Mouse (Mus musculus) heart, embryonic 16.5 days (tissue): ENCODE results near the gene Ccin. TPM values are rescaled to one million over a fixed set of nuclear protein-coding genes. Genes with fewer than 3 reads are reported as not detected.

Experiments
- ATAC-seq: fragments of 200-750 bp; cut with Nextera tagmentation; replicated peaks from 2 replicates; pipeline ENCODE4 v1.8.0; 2017; ENCODE audit warnings: moderate number of reproducible peaks; ENCODE audit not compliant: insufficient read depth, low FRiP score; ENCODE audit errors: extremely low read depth
- H3K27ac ChIP-seq: fragments of 300-500 bp; sonication (generic); 2 replicates; pipeline ENCODE4 v1.5.1; 2014; ENCODE audit warnings: mild to moderate bottlenecking, low read length, control low read depth, moderate library complexity
- H3K27me3 ChIP-seq: fragments of 300-500 bp; sonication (generic); 2 replicates; pipeline ENCODE4 v1.6.1; 2014; ENCODE audit warnings: low read length, mixed read lengths; ENCODE audit not compliant: control insufficient read depth, insufficient read depth
- H3K36me3 ChIP-seq: fragments of 300-500 bp; sonication (generic); 2 replicates; pipeline ENCODE4 v1.6.1; 2014; ENCODE audit not compliant: control insufficient read depth, insufficient read depth
- H3K4me1 ChIP-seq: fragments of 300-500 bp; sonication (generic); 2 replicates; pipeline ENCODE4 v1.6.1; 2014; ENCODE audit warnings: low read length, mixed read lengths; ENCODE audit not compliant: control insufficient read depth, insufficient read depth
- H3K4me2 ChIP-seq: fragments of 300-500 bp; sonication (generic); 2 replicates; pipeline ENCODE4 v1.6.1; 2014; ENCODE audit warnings: low read depth, mild to moderate bottlenecking, control low read depth, low read length
- H3K4me3 ChIP-seq: fragments of 300-500 bp; sonication (generic); 2 replicates; pipeline ENCODE4 v1.5.1; 2014; ENCODE audit warnings: mild to moderate bottlenecking, control low read depth, low read length
- H3K9ac ChIP-seq: fragments of 300-500 bp; sonication (generic); 2 replicates; pipeline ENCODE4 v1.6.1; 2014; ENCODE audit warnings: low read length, control low read depth
- H3K9me3 ChIP-seq: fragments of 300-500 bp; sonication (generic); replicated peaks from 2 replicates; pipeline ENCODE4 v1.6.1; 2016; ENCODE audit warnings: low read length; ENCODE audit not compliant: control insufficient read depth
- WGBS: fragments of 180-500 bp; shearing (Covaris S2); extraction: QIAGEN DNeasy Blood & Tissue Kit; methylation state at CpG from one replicate; pipeline ENCODE4 v1.1.7; 2014; 5-methylcytosine and 5-hydroxymethylcytosine counted together
- polyA plus RNA-seq: library from polyadenylated mRNA; unstranded; fragments of >200 nt; fragmentation: Nextera tagmentation; extraction: Ambion mirVana; gene quantifications from 2 replicates; pipeline ENCODE4 v1.2.1, GENCODE M21; 2015

The Ccin gene
- polyA plus RNA-seq, 1 experiment from 2014 or later: not detected

DNA sequence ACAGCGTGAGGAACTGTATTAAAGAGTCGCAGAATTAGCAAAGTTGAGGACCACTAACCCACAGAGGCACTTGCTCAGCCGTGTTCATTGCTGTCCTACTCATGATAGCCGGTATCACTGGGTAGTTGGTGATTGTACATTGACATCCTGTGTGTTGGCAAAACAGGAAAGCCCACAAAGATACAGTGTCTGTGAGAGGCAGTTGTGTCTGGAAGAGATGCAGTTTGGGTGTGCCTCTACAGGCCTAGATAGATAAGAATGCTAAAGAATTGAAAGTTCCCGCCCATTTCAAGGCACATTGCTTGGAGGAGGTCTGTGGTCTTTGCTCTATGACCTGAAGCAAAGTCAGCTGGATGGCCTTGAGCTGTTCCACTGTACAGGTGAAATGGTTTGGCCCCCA is 20.8 kb downstream of the Ccin start, which contains the start of gene Clta:
Clta (plus strand) TSS at position 327 of the 400 bp plus-strand sequence.
- Histone ChIP-seq H3K4me3 (no peak within 1 kb of the TSS), H3K27me3 (no peaks in the 10 kb centered on the region), H3K4me1 (no peaks in the 10 kb centered on the region), H3K4me2 (no peak within 1 kb of the TSS), H3K36me3 (no peaks in the 10 kb centered on the region), H3K27ac (no peak within 1 kb of the TSS), H3K9me3 (no peaks in the 10 kb centered on the region), H3K9ac (no peak within 1 kb of the TSS)
- ATAC-seq: no peak
- WGBS: 78% methylated on average over 5 of the region's 5 CpGs

DNA sequence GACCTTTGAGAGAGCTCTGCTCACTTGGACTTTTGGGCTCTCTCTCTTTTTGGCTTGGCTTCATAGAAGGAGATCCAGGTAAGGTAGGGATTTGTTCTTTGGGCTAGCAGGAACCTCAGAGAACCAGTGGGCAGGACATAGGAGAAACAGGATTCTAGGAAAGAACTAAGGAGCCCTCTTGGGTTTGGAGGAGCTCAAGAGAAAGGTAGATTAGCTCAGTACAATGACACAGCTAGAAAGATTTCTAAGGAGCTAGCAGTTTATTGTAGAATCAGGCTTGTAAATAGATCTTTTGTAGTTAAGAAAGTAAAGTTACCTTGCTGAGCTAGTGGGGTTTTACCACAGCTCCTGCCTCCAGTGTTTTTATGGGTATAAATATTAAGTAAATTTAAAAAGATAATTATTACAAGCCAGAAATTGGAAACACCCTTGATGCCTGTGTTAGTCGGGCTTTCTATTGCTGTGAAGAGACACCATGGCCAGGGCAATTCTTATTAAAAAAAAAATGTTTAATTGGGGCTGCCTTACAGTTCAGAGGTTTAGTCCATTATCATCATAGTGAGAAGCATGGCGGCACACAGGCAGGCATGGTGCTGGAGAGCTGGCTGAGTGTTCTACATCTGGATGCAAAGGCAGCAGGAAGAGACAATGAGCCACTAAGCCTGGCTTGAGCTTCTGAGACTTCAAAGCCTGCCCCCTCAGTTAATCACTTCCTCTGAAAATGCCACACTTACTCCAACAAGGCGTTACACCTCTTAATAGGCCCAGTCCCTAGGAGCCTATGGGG is 21.5 kb downstream of the Ccin start:
- H3K4me2 ChIP-seq: no peak overlapping the region
- 71% methylated on average over 3 of the region's 3 CpGs for WGBS
- H3K27ac ChIP-seq: no peak overlapping the region
- no peaks in the 10 kb centered on the region for H3K36me3 ChIP-seq
- H3K4me3 ChIP-seq: no peak overlapping the region
- no peaks in the 10 kb centered on the region for H3K4me1 ChIP-seq
- no peak overlapping the region for H3K9ac ChIP-seq
- H3K27me3 ChIP-seq: no peaks in the 10 kb centered on the region
- no peaks in the 10 kb centered on the region for H3K9me3 ChIP-seq
- no peak for ATAC-seq

- Histone ChIP-seq H3K36me3 (no peaks in the 10 kb centered on the region), H3K4me3 (no peak overlapping the region), H3K4me2 (no peak overlapping the region), H3K27ac (no peak overlapping the region), H3K27me3 (no peaks in the 10 kb centered on the region), H3K4me1 (peaks cover 16% of the 10 kb centered on the region), H3K9ac (no peak overlapping the region), H3K9me3 (no peaks in the 10 kb centered on the region)
- WGBS: 96% methylated on average over 1 of the region's 1 CpGs
- no peak for ATAC-seq
Observed at GRCm38 (mm10) chr4:44010176-44010575, 26.9 kb downstream of the Ccin start.

DNA sequence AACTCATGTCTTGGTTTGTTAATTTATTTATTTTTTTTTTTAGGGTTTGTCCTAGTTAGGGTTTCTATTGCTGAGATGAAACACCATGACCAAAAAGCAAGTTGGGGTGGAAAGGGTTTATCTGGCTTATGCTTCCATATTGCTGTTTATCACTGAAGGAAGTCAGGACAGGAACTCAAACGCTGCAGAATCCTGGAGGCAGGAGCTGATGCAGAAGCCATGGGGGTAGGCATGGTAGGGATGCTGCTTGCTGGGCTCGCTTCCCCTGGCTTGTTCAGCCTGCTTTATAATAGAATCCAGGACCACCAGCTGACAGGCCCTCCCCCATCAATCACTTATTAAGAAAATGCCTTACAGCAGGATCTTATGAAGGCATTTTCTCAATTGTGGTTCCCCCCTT is 27.6 kb downstream of the Ccin start:
- ATAC-seq: no peak
- Histone ChIP-seq H3K4me1 (peaks cover 18% of the 10 kb centered on the region), H3K9ac (no peak overlapping the region), H3K9me3 (no peaks in the 10 kb centered on the region), H3K4me3 (no peak overlapping the region), H3K4me2 (no peak overlapping the region), H3K36me3 (no peaks in the 10 kb centered on the region), H3K27ac (no peak overlapping the region), H3K27me3 (no peaks in the 10 kb centered on the region)
- WGBS: 50% methylated on average over 2 of the region's 2 CpGs

- Histone ChIP-seq H3K36me3 (no peaks in the 10 kb centered on the region), H3K4me1 (peaks cover 18% of the 10 kb centered on the region), H3K4me3 (peak overlapping the region; percentile 88), H3K9ac (peak overlapping the region; percentile 71), H3K9me3 (no peaks in the 10 kb centered on the region), H3K4me2 (peak overlapping the region; percentile 89), H3K27ac (peak overlapping the region; percentile 78), H3K27me3 (no peaks in the 10 kb centered on the region)
- 85% methylated on average over 3 of the region's 3 CpGs for WGBS
- ATAC-seq: no peak
Observed at GRCm38 (mm10) chr4:44011799-44012198, 28.5 kb downstream of the Ccin start.

GRCm38 (mm10) chr4:44012376-44013367 is 29.4 kb downstream of the Ccin start:
- Histone ChIP-seq H3K9ac (peak overlapping the region; percentile 84), H3K36me3 (no peaks in the 10 kb centered on the region), H3K9me3 (no peaks in the 10 kb centered on the region), H3K4me1 (peaks cover 18% of the 10 kb centered on the region), H3K4me3 (peak overlapping the region; percentile 88), H3K27ac (peak overlapping the region; percentile 78), H3K27me3 (no peaks in the 10 kb centered on the region), H3K4me2 (peak overlapping the region; percentile 89)
- WGBS: under 1% methylated on average over 77 of the region's 77 CpGs
- ATAC-seq: peak; percentile 97

GRCm38 (mm10) chr4:44013391-44014070 is 30.2 kb downstream of the Ccin start:
- H3K4me1 ChIP-seq: peaks cover 22% of the 10 kb centered on the region
- ATAC-seq: no peak
- H3K4me3 ChIP-seq: peak overlapping the region; percentile 88
- peak overlapping the region; percentile 84 for H3K9ac ChIP-seq
- H3K36me3 ChIP-seq: no peaks in the 10 kb centered on the region
- no peaks in the 10 kb centered on the region for H3K27me3 ChIP-seq
- no peak overlapping the region; the same call in 1 of the 2 replicates for H3K27ac ChIP-seq
- peak overlapping the region; percentile 89 for H3K4me2 ChIP-seq
- WGBS: 18% methylated on average over 11 of the region's 11 CpGs
- no peaks in the 10 kb centered on the region for H3K9me3 ChIP-seq

GRCm38 (mm10) chr4:44016071-44016470 is 32.8 kb downstream of the Ccin start:
- Histone ChIP-seq H3K27ac (no peak overlapping the region), H3K9me3 (no peaks in the 10 kb centered on the region), H3K27me3 (no peaks in the 10 kb centered on the region), H3K4me3 (no peak overlapping the region), H3K9ac (no peak overlapping the region), H3K36me3 (peaks cover 18% of the 10 kb centered on the region), H3K4me2 (no peak overlapping the region), H3K4me1 (peaks cover 22% of the 10 kb centered on the region)
- ATAC-seq: no peak
- WGBS: 84% methylated on average over 4 of the region's 4 CpGs
